ENCODE assay signal across 9 mouse cellular contexts in genomic region chr13:109047126-109047525, GRCm38 (mm10).
DNase-seq lines count a peak whose midpoint lies in the region; ATAC-seq and TF ChIP-seq lines count a peak whose summit lies in the region.
"Had no signal": no experiment of that assay in that cellular context is flagged by ENCODE, and none has a peak within 500 bp of the region (broad histone marks: within the 10 kb centered on the region; RNA-seq: fewer than 3 reads in every experiment).

No protein-coding gene starts in this region.

- no peak overlapping the region for H3K4me3 ChIP-seq in lung, embryonic 14.5 days (ENCODE audit: low read depth, low read length)
- no peak overlapping the region for H3K4me3 ChIP-seq in forebrain, embryonic 16.5 days (replicated peaks; ENCODE audit: low read length)
- H3K4me3 ChIP-seq: intestine, embryonic 15.5 days had no signal

- WGBS in lung, embryonic 14.5 days: 46% methylated on average over 7 of the region's 7 CpGs
- 31% methylated on average over 7 of the region's 7 CpGs for WGBS in forebrain, embryonic 16.5 days

- no peak for TF ChIP-seq CTCF in lung, embryonic 14.5 days (IDR thresholded peaks at IDR 0.05; ENCODE audit: low read depth)

- H3K4me1 ChIP-seq in lung, embryonic 14.5 days (ENCODE audit: insufficient read depth): no peaks in the 10 kb centered on the region
- peaks cover 5% of the 10 kb centered on the region; the same call in 1 of the 2 replicates for H3K4me1 ChIP-seq in forebrain, embryonic 16.5 days (replicated peaks; ENCODE audit: control insufficient read depth, insufficient read depth, low read length)
- H3K4me1 ChIP-seq: intestine, embryonic 15.5 days had no signal

- H3K9me3 ChIP-seq in lung, embryonic 14.5 days (ENCODE audit: low read depth, low read length): no peaks in the 10 kb centered on the region
- H3K9me3 ChIP-seq in forebrain, embryonic 16.5 days (ENCODE audit: control insufficient read depth, low read length): no peaks in the 10 kb centered on the region
- H3K9me3 ChIP-seq: intestine, embryonic 15.5 days had no signal

- H3K27me3 ChIP-seq in lung, embryonic 14.5 days (ENCODE audit: insufficient read depth, low read length): no peaks in the 10 kb centered on the region
- no peaks in the 10 kb centered on the region for H3K27me3 ChIP-seq in forebrain, embryonic 16.5 days (replicated peaks; ENCODE audit: control insufficient read depth, insufficient read depth, low read length)
- H3K27me3 ChIP-seq: intestine, embryonic 15.5 days had no signal

- ATAC-seq in lung, embryonic 14.5 days (ENCODE audit: insufficient read depth): no peak
- ATAC-seq in forebrain, embryonic 16.5 days: peak; percentile 72
- ATAC-seq: intestine, embryonic 15.5 days had no signal

- DNase-seq in lung, embryonic 14.5 days: peak; percentile 54
- DNase-seq in lung, adult 18-20 months: no peak
- peak; percentile 62 to 66 for DNase-seq in layer of hippocampus, adult 8-10 months (ENCODE audit: low spot score in 2 of 2)
- DNase-seq in right cerebral cortex, postnatal 25 days: peak; percentile 49
- no peak for DNase-seq in testis, postnatal 14 days (ENCODE audit: low spot score)
- DNase-seq in embryo, embryonic 11 days: no peak
- DNase-seq in ovary, adult 18-20 months (ENCODE audit: low spot score): no peak

- no peak overlapping the region for H3K27ac ChIP-seq in lung, embryonic 14.5 days (ENCODE audit: low read depth)
- H3K27ac ChIP-seq in forebrain, embryonic 16.5 days (ENCODE audit: low read length): no peak overlapping the region
- H3K27ac ChIP-seq: intestine, embryonic 15.5 days had no signal

- no peaks in the 10 kb centered on the region for H3K36me3 ChIP-seq in lung, embryonic 14.5 days (ENCODE audit: insufficient read depth)
- no peaks in the 10 kb centered on the region for H3K36me3 ChIP-seq in forebrain, embryonic 16.5 days (ENCODE audit: control insufficient read depth, insufficient read depth)
- H3K36me3 ChIP-seq: intestine, embryonic 15.5 days had no signal

- H3K4me2 ChIP-seq in lung, embryonic 14.5 days: no peak overlapping the region
- no peak overlapping the region for H3K4me2 ChIP-seq in forebrain, embryonic 16.5 days (ENCODE audit: low read length)
- H3K4me2 ChIP-seq: intestine, embryonic 15.5 days had no signal

- no peak overlapping the region for H3K9ac ChIP-seq in lung, embryonic 14.5 days
- H3K9ac ChIP-seq in forebrain, embryonic 16.5 days (replicated peaks; ENCODE audit: low read depth, low read length): no peak overlapping the region
- H3K9ac ChIP-seq: intestine, embryonic 15.5 days had no signal

Comparison
In these comparisons a context has a peak if more than half of its experiments do, and no peak if none do; other contexts are left out.
1. DNase-seq: peak in lung, embryonic 14.5 days (single experiment), layer of hippocampus, adult 8-10 months (2 of 2) and right cerebral cortex, postnatal 25 days (single experiment); none in lung, adult 18-20 months (0 of 2), testis, postnatal 14 days (single experiment), embryo, embryonic 11 days (single experiment) and ovary, adult 18-20 months (single experiment).